Mouse (Mus musculus) midbrain, embryonic 10.5 days (tissue): ENCODE results near the gene Trim40. TPM values are rescaled to one million over a fixed set of nuclear protein-coding genes. Genes with fewer than 3 reads are reported as not detected.

Source experiments
- DNase-seq: peaks from one replicate; pipeline ENCODE4 v3.0.0-alpha.2; 2017; ENCODE audit warnings: low spot score
- H3K27ac ChIP-seq: fragments of 300-500 bp; sonication (generic); replicated peaks from 2 replicates; pipeline ENCODE4 v1.5.1; 2016; ENCODE audit warnings: mild to moderate bottlenecking
- H3K27me3 ChIP-seq: fragments of 300-500 bp; sonication (generic); 2 replicates; pipeline ENCODE4 v1.6.1; 2016; ENCODE audit warnings: low read depth, mild to moderate bottlenecking; ENCODE audit not compliant: poor library complexity, severe bottlenecking
- H3K36me3 ChIP-seq: fragments of 300-500 bp; sonication (generic); 2 replicates; pipeline ENCODE4 v1.6.1; 2016; ENCODE audit warnings: mild to moderate bottlenecking, moderate library complexity
- H3K4me1 ChIP-seq: fragments of 300-500 bp; sonication (generic); 2 replicates; pipeline ENCODE4 v1.6.1; 2016
- H3K4me3 ChIP-seq: fragments of 300-500 bp; sonication (generic); 2 replicates; pipeline ENCODE4 v1.5.1; 2016; ENCODE audit warnings: mild to moderate bottlenecking, moderate library complexity
- H3K9me3 ChIP-seq: fragments of 300-500 bp; sonication (generic); replicated peaks from 2 replicates; pipeline ENCODE4 v1.6.1; 2016; ENCODE audit warnings: mild to moderate bottlenecking
- WGBS: fragments of 180-500 bp; shearing (Covaris S2); methylation state at CpG from one replicate; pipeline ENCODE4 v1.1.7; 2016; 5-methylcytosine and 5-hydroxymethylcytosine counted together
- polyA plus RNA-seq: library from polyadenylated mRNA; unstranded; fragments of >200 nt; fragmentation: Nextera tagmentation; extraction: Ambion mirVana; gene quantifications from 2 replicates; pipeline ENCODE4 v1.2.1, GENCODE M21; 2016

Gene Trim40
- polyA plus RNA-seq = not detected in 2 replicates

DNA sequence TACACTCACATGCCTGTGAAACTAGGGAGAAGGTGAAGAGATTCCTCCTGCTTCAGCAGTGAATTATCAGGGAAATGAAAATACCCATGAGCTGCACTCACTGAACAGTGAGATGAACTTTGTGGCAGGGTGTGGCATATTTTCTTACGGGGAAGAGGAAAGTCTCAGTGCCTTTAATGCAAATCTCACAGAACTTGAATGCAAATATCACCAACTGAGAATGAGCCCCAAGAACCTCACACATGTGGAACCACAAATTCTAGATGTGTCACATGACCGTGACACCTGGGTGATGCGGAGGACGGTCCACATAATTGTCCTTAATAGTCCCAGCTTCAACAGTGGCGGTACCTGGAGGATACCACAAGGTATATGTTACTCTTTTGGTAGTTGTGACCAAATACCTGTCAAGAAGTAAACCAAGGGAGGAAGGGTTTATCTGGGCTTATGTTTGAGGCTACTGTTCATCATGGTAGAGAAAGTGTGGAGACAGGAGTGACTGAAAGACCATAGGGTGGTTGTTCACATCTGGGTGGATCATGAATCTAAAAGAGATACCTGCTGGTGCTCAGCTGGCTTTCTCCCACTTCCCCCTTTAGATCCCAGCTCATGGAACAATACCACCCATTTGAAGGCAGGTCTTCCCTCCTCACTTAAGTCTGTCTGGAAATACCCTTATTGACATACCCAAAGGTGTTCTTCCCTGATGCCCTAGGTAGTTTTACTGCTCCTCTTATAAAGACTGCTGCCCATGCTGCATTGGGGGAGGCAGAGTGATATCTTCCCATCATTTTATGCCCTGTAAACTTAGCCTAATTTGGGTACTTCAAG, at the start of gene Trim40:
Gene Trim40 (minus strand): TSS at position 51 of the 831 bp plus-strand sequence.
- WGBS = 87% methylated on average over 5 of the region's 5 CpGs
- no peaks in the 10 kb centered on the region for H3K9me3 ChIP-seq
- no peak within 1 kb of the TSS for H3K4me3 ChIP-seq
- H3K36me3 ChIP-seq = no peaks in the 10 kb centered on the region
- no peak within 1 kb of the TSS for H3K27ac ChIP-seq
- no peak for DNase-seq
- H3K4me1 ChIP-seq = no peaks in the 10 kb centered on the region
- H3K27me3 ChIP-seq = no peaks in the 10 kb centered on the region

DNA sequence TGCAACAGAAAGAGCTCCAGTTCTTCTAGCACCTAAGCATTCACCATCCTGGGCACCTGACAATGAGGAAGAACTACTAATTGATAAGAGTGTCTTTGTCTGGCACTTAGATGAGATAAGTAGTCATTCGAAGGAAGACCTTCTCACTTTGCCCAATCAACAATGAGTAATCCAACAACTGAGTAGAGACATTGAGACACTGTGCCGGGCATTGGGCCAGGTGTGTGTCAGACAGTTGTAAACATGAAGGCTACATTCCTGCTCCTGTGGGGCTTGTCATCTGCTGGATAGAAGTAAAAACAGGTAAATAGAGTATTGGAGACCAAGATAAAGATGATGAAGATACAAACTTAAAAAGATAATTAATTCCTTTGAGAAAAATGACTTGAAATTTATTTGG, 48.1 kb upstream of the Trim40 start:
- Histone ChIP-seq H3K9me3 (no peaks in the 10 kb centered on the region), H3K4me3 (no peak overlapping the region), H3K36me3 (no peaks in the 10 kb centered on the region), H3K27me3 (peaks cover 32% of the 10 kb centered on the region), H3K4me1 (peaks cover 6% of the 10 kb centered on the region), H3K27ac (no peak overlapping the region)
- no peak for DNase-seq
- WGBS = 93% methylated on average over 2 of the region's 2 CpGs

DNA sequence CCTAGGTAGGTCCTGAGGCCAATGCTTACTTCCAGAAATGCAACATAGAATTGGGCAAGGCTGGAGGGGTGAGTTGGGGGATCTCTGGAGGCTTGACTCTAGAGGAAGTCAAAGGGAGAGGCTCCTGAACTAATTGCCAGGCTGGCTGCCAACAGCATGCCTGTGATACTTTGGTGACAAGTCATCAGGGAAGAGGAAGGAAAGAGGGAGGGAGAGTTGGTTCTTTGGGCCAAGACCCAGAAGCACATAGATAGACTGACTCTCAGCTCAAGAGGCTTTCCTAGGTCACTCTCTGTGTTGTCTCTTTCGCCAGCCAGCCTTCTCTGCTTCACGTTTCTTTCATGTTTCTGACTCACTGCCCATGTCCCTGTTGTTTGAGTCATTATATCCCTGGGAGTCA, 41.9 kb upstream of the Trim40 start:
- H3K27me3 ChIP-seq = no peaks in the 10 kb centered on the region
- 76% methylated on average over 2 of the region's 2 CpGs for WGBS
- H3K4me1 ChIP-seq = no peaks in the 10 kb centered on the region
- H3K4me3 ChIP-seq = no peak overlapping the region
- no peaks in the 10 kb centered on the region for H3K36me3 ChIP-seq
- H3K27ac ChIP-seq = no peak overlapping the region
- no peak for DNase-seq
- no peaks in the 10 kb centered on the region for H3K9me3 ChIP-seq

DNA sequence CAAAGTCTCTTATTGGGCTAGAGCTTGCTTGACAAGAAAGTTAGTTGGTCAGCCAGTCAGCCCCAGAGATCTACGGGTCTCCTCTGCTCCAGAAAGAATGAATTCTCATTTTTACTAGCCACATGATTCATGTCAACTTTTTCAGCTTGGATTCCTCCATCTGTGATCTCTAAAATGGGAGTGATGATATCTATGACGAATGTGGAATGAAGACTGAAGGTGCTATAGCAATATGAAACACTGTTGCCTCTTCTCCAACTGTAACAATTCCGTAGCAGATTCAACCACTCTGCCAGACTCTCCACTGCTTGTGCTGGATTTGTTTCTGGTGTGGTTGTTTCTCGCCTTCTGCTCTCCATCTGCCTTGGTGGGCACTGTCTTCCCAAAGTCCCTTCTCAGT, 41.2 kb upstream of the Trim40 start:
- Histone ChIP-seq H3K4me3 (no peak overlapping the region), H3K36me3 (no peaks in the 10 kb centered on the region)
- 82% methylated on average over 4 of the region's 4 CpGs for WGBS

DNA sequence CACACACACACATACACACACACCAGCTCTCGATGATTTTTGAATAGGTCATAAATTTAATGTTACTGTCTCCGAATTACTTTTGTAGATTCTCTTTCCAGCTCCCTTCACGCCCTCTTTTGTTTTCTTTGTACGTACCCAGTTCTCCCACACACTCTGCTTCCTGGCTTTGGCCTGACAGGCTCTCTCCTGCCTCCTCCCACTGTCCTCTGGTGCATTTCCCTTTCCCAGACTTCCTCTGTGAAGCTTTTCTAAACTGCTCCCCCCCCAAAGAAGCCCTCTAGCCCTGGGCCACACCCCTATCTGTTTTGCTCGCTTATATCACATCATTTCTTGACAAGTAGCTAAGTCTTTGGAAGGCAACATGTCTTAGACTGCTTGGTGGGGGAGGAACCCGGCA, 40.3 kb upstream of the Trim40 start:
- WGBS = 83% methylated on average over 6 of the region's 6 CpGs
- H3K4me3 ChIP-seq = no peak overlapping the region

More for the DNA sequence above, 41.2 kb upstream of the Trim40 start:
- Histone ChIP-seq H3K27me3 (no peaks in the 10 kb centered on the region), H3K27ac (no peak overlapping the region), H3K4me1 (no peaks in the 10 kb centered on the region), H3K9me3 (no peaks in the 10 kb centered on the region)
- no peak for DNase-seq

DNA sequence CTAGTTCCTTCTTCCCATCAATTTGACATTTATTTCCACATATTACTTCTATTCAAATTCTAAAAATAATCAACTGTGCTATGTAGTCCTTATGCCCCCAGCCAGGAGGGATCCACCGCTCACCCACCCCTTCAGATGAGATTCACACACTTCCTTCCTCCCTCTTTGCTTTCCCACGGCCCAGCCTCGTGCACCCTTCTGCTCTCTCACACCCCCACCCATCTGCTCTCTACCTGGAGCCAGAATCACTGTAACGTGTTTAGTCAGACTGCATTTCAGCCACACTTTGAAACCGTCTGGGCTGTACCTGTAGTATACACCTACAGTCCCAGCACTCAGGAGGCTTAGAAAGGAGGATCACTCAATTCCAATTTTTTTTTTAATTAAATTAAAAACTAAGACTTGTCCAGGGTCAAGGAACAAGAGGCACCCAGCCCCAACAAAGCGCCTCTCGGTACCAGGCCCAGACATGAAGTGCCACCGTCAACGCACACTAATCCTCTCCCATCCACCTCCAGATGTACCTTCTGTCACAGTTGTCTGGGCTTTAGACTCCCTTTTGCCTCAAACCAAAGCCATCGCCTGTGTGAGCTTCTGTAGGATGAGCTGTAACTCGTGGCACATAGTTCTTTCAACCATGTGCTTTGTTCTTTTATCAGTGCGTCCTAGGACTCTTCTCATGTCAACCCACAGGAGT, 39.5 kb upstream of the Trim40 start:
- H3K27me3 ChIP-seq = no peaks in the 10 kb centered on the region
- 81% methylated on average over 12 of the region's 12 CpGs for WGBS
- no peak overlapping the region for H3K4me3 ChIP-seq
- H3K4me1 ChIP-seq = no peaks in the 10 kb centered on the region
- no peak for DNase-seq
- H3K36me3 ChIP-seq = no peaks in the 10 kb centered on the region
- no peak overlapping the region for H3K27ac ChIP-seq
- H3K9me3 ChIP-seq = no peaks in the 10 kb centered on the region

More for the DNA sequence above, 40.3 kb upstream of the Trim40 start:
- H3K27me3 ChIP-seq = no peaks in the 10 kb centered on the region
- H3K36me3 ChIP-seq = no peaks in the 10 kb centered on the region
- H3K4me1 ChIP-seq = no peaks in the 10 kb centered on the region
- no peak overlapping the region for H3K27ac ChIP-seq
- no peak for DNase-seq
- H3K9me3 ChIP-seq = no peaks in the 10 kb centered on the region

DNA sequence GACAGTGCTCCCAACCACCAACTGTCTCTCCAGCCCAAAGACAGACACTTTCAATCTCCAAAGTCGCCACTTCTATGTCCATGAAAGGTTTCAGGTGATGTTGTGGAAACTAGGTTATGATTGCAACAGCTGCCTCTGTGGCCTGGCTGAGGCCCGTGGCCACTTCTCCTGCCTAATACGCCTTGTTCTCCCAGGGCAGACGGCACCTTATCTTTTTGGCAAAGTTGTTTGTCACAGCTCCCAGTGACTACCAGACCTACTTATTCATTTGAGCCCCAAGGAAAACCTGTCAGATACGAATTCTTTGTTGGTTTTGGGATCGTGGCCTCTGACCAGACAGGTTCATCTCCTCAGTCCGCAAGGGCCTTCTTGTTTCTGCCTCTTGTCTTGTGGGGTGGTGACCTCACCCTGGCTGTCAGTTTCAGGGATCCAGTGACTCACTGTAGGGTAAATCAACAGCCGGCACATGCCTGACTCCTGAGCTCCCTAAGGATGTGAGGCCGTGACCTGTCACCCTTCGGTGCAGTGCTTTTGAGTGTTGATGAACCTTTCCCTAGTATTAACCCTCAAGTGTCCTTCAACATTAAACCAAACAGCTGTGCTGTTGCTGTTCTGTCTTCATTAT, 37.7 kb upstream of the Trim40 start:
- no peaks in the 10 kb centered on the region for H3K4me1 ChIP-seq
- DNase-seq = no peak
- no peaks in the 10 kb centered on the region for H3K36me3 ChIP-seq
- H3K27me3 ChIP-seq = no peaks in the 10 kb centered on the region
- 69% methylated on average over 10 of the region's 10 CpGs for WGBS
- H3K27ac ChIP-seq = no peak overlapping the region
- no peaks in the 10 kb centered on the region for H3K9me3 ChIP-seq
- H3K4me3 ChIP-seq = no peak overlapping the region

DNA sequence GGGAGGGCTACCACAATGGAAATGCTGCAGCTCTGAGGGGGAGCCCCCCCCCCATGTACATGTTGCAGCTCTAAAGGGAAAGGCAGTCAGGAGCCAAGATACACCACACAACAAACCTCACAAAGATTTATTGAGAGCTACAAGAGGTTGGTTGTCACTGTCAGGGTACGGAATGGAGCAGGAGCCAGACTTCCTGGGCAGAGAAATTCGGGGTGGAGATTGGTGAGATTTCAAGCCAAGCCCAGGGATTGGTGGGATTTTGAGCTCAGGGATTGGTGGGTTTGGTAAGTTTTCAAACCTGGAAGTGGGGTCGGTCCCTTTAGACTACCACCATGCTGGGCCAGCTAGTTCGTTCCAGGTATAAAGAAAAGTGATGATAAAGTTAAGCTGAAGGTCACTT, 33.6 kb upstream of the Trim40 start:
- H3K27ac ChIP-seq = no peak overlapping the region
- H3K4me1 ChIP-seq = no peaks in the 10 kb centered on the region
- H3K36me3 ChIP-seq = no peaks in the 10 kb centered on the region
- no peaks in the 10 kb centered on the region for H3K27me3 ChIP-seq
- H3K4me3 ChIP-seq = no peak overlapping the region
- DNase-seq = no peak
- 67% methylated on average over 4 of the region's 4 CpGs for WGBS
- no peaks in the 10 kb centered on the region for H3K9me3 ChIP-seq

DNA sequence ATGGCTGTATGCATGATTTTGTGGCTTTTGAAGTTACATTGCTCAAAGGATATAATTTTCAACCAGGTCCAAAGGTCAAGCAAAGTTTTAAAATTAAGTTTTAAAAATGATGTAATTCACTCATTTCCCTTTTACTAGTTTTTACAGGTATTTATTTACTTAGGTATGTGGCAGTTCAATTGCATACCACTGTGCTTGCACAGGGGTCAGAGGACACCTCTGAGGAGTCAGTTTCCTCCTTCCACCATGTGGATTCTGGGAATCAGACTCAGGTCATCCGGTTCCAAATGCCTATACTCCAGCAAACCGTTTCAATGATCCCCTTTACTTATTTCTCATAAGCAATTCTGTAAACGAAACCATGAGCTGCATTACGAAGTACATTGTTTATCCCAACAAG, 32.8 kb upstream of the Trim40 start:
- Histone ChIP-seq H3K9me3 (no peaks in the 10 kb centered on the region), H3K36me3 (no peaks in the 10 kb centered on the region), H3K27ac (no peak overlapping the region), H3K4me1 (no peaks in the 10 kb centered on the region), H3K27me3 (no peaks in the 10 kb centered on the region), H3K4me3 (no peak overlapping the region)
- 86% methylated on average over 4 of the region's 4 CpGs for WGBS
- DNase-seq = no peak

DNA sequence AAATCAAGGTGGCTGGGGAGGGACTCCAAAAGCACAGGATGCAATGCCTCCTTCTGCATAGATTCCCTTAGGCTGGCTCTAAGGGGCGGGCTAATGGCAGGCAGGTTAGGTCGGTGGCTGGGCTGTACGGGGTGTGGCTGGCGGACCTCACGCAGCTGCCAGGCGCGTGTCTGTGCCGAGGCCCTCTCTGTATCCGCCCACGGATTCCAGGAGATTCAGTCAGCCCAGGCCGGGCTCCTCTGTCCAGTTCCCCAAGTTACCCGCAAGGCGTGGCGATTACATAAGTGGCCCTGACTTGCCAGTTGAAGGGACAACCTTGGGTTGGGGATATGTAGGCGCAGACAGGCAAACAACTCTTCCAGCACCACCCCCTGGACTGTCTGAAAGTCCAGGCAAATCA, 30.3 kb upstream of the Trim40 start:
- no peaks in the 10 kb centered on the region for H3K36me3 ChIP-seq
- no peak overlapping the region for H3K4me3 ChIP-seq
- H3K4me1 ChIP-seq = no peaks in the 10 kb centered on the region
- no peak for DNase-seq
- H3K27me3 ChIP-seq = no peaks in the 10 kb centered on the region
- no peak overlapping the region for H3K27ac ChIP-seq
- 53% methylated on average over 15 of the region's 15 CpGs for WGBS
- no peaks in the 10 kb centered on the region for H3K9me3 ChIP-seq

DNA sequence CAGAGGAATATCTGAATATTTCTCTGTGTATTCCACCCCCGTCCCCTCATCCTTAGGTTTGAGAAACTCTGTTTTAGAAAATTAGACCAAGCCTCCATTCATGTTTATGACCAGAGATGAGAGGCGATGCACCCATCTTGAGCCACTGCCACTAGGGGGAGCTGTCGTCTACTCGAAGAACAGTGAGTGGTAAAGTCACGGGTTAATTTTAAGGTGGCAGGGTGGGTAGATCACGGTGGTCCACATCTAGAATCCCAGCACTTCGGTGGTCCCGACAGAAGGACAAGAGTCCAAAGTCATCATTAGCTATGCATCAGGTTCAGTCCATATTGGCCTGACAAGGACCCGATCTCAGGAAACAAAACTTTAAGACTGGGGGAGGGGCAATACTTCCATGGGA, 25.2 kb upstream of the Trim40 start:
- peak; percentile 59 for DNase-seq
- Histone ChIP-seq H3K4me3 (no peak overlapping the region), H3K27me3 (no peaks in the 10 kb centered on the region), H3K27ac (no peak overlapping the region), H3K9me3 (no peaks in the 10 kb centered on the region), H3K4me1 (no peaks in the 10 kb centered on the region), H3K36me3 (no peaks in the 10 kb centered on the region)
- 19% methylated on average over 9 of the region's 9 CpGs for WGBS

DNA sequence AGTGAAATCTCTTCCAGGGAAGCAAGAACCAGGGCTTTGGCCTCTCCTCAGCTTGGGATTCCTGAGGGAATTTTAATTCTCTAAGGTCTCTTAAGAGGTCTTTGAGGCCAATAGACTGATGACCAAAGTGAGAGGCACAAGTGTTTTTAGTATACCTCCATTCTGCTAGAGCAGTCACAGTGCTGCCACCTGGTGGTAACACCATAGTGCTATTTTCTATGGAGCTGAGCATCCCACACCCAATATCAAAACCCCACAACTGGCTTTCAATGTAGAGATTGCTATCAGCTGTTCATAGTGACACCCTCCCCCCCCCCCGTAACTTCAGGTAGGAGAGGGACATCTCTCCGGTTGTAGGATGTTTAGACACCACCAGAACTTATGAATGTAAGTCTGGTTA, 24.2 kb upstream of the Trim40 start:
- no peaks in the 10 kb centered on the region for H3K27me3 ChIP-seq
- peak; percentile 59 for DNase-seq
- H3K4me1 ChIP-seq = no peaks in the 10 kb centered on the region
- H3K36me3 ChIP-seq = no peaks in the 10 kb centered on the region
- no peak overlapping the region for H3K4me3 ChIP-seq
- H3K9me3 ChIP-seq = no peaks in the 10 kb centered on the region
- H3K27ac ChIP-seq = no peak overlapping the region
- 6% methylated on average over 2 of the region's 2 CpGs for WGBS

DNA sequence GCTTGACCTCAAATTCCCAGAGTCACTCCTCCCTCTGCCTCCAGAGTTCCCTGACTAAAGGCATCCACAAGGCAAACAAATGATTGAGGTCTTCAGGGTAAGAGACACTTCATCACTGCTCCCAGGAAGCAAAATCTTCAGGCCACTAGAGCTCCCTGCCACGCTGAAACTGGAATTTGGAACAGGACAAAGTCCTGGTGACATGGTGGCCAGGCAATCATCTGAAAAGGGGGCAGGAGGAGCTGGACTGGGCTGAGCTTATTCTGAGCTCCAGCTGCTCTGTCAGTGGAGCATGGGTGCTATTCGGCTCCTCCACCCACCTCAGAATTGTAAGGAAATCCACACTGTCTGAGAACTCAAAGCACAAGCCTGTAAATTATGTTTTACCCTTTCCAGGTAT, 22.1 kb upstream of the Trim40 start:
- Histone ChIP-seq H3K9me3 (no peaks in the 10 kb centered on the region), H3K27me3 (no peaks in the 10 kb centered on the region), H3K4me3 (no peak overlapping the region), H3K27ac (no peak overlapping the region), H3K36me3 (no peaks in the 10 kb centered on the region), H3K4me1 (no peaks in the 10 kb centered on the region)
- no peak for DNase-seq
- WGBS = 65% methylated on average over 2 of the region's 2 CpGs
